Mouse (Mus musculus): ENCODE measurements around the gene Supt16. TPM values are rescaled to one million over a fixed set of nuclear protein-coding genes. Genes with fewer than 3 reads are reported as not detected.

The Supt16 gene
- polyA plus RNA-seq, 2 experiments = 25.2 to 35.6 TPM

DNA sequence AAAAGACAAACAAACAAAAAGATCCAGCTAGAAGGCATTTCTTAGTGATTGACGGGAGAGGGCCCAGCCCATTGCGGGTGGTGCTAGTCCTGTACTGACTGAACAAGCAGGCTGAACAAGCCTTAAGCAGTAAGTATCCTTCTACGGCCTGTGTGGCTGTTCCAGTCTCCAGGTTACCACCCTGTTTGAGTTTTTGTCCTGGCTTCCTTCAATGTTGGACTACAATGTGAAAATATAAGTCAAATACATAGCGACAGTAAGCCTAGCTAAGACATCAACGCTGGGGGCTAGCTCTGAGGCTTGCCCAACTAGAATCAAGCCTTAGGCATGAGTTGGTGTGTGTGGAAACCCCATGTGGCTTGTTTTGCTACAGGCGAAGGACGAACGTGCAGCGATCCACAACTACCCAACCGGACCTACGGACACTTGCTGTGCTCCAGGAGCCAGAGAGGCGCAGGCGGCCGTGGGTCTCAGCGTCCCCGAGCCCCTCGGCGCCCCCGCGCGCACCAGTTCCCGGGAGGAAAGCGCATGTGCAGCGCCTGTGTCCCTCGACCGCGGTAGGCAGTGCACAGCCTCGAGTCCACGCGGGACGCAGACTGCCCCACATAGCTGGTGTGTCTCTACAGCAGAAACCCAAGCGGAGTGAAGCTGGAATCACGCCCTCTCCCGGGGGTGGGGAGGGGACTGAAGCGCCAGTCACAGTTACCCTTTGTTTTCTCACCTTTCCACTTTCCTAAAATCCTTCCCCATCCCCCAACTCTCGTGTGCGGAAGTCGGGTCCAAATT is 78.2 kb downstream of the Supt16 start:
- TF ChIP-seq EP300 (IDR thresholded peaks at IDR 0.05; ENCODE audit: low read depth) (no peak), CTCF (IDR thresholded peaks at IDR 0.05; ENCODE audit: low read depth) (peak; percentile 29)
- H3K36me3 ChIP-seq (replicated peaks; ENCODE audit: control insufficient read depth, insufficient read depth, low read depth) = no peaks in the 10 kb centered on the region
- ATAC-seq (ENCODE audit: insufficient read depth) (peak; percentile 81), DNase-seq (ENCODE audit: low read depth in 3 of 3, low spot score in 3 of 3) (no peak)
- WGBS (ENCODE audit: insufficient replicate concordance) = under 1% methylated on average over 38 of the region's 38 CpGs
- H3K4me1 ChIP-seq (replicated peaks; ENCODE audit: control insufficient read depth in 2 of 2, insufficient read depth in 2 of 2, low read length in 1 of 2) = peaks cover 0 to 7% of the 10 kb centered on the region in 2 experiments; a peak in 3 of 4 replicates
- H3K27me3 ChIP-seq (ENCODE audit: control insufficient read depth, insufficient read depth, low read length) = peaks cover 12% of the 10 kb centered on the region; the same call in 1 of the 2 replicates
- no peak overlapping the region; the same call in 1 of the 2 replicates for H3K27ac ChIP-seq
- peak overlapping the region; percentile 73 for H3K9ac ChIP-seq (replicated peaks)
- peak overlapping the region; percentile 96 for H3K4me2 ChIP-seq (ENCODE audit: low read depth)
- no peaks in the 10 kb centered on the region for H3K9me3 ChIP-seq (ENCODE audit: control insufficient read depth, low read length)
- peak overlapping the region; percentile 54 to 61 for H3K4me3 ChIP-seq (ENCODE audit: insufficient read depth in 1 of 2, low read depth in 2 of 2, low read length in 2 of 2)

DNA sequence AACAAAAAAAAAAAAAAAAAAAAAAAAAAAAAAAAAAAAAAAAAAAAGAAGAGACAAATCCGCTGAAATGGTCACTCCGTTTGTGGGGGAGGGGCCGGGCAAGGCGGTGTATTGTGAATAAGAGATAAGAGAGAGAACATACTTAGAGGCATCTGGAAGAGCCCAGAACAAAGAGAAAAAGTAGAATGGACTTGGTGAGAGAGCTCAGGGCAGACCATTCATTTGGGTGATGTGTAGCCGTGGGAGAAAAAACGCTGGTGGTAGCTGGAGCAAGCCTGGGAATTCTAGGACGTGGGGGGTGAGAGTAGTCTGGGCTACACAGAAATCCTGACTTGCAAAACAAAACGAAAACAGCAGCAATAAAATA is 78.8 kb downstream of the Supt16 start:
- H3K27me3 ChIP-seq (ENCODE audit: control insufficient read depth, insufficient read depth, low read length) = peaks cover 12% of the 10 kb centered on the region; the same call in 1 of the 2 replicates
- no peak overlapping the region for H3K27ac ChIP-seq
- ATAC-seq (ENCODE audit: insufficient read depth) (peak; percentile 66; the same call in 1 of the 2 replicates), DNase-seq (ENCODE audit: low read depth in 3 of 3, low spot score in 3 of 3) (no peak)
- H3K9ac ChIP-seq (replicated peaks) = 0 out of 2 replicates have a peak overlapping the region, but pooled peaks have one; percentile 4
- H3K9me3 ChIP-seq (ENCODE audit: control insufficient read depth, low read length) = no peaks in the 10 kb centered on the region
- peak overlapping the region; percentile 96 for H3K4me2 ChIP-seq (ENCODE audit: low read depth)
- H3K4me3 ChIP-seq (ENCODE audit: insufficient read depth in 1 of 2, low read depth in 2 of 2, low read length in 2 of 2) = peak overlapping the region; percentile 54 to 61
- WGBS (ENCODE audit: insufficient replicate concordance) = 4% methylated on average over 8 of the region's 8 CpGs
- H3K4me1 ChIP-seq (replicated peaks; ENCODE audit: control insufficient read depth in 2 of 2, insufficient read depth in 2 of 2, low read length in 1 of 2) = peaks cover 0 to 7% of the 10 kb centered on the region in 2 experiments; a peak in 3 of 4 replicates
- no peaks in the 10 kb centered on the region for H3K36me3 ChIP-seq (replicated peaks; ENCODE audit: control insufficient read depth, insufficient read depth, low read depth)
- TF ChIP-seq EP300 (IDR thresholded peaks at IDR 0.05; ENCODE audit: low read depth) (no peak), CTCF (IDR thresholded peaks at IDR 0.05; ENCODE audit: low read depth) (no peak)

- Histone ChIP-seq H3K4me1 (replicated peaks; ENCODE audit: control insufficient read depth in 2 of 2, insufficient read depth in 2 of 2, low read length in 1 of 2) (peaks cover 0 to 7% of the 10 kb centered on the region in 2 experiments; a peak in 3 of 4 replicates), H3K4me2 (ENCODE audit: low read depth) (no peak overlapping the region), H3K9ac (replicated peaks) (no peak overlapping the region), H3K27ac (no peak overlapping the region), H3K27me3 (ENCODE audit: control insufficient read depth, insufficient read depth, low read length) (peaks cover 12% of the 10 kb centered on the region; the same call in 1 of the 2 replicates), H3K36me3 (replicated peaks; ENCODE audit: control insufficient read depth, insufficient read depth, low read depth) (no peaks in the 10 kb centered on the region), H3K4me3 (ENCODE audit: insufficient read depth in 1 of 2, low read depth in 2 of 2, low read length in 2 of 2) (no peak overlapping the region), H3K9me3 (ENCODE audit: control insufficient read depth, low read length) (no peaks in the 10 kb centered on the region)
- ATAC-seq (ENCODE audit: insufficient read depth) (no peak), DNase-seq (ENCODE audit: low read depth in 3 of 3, low spot score in 3 of 3) (no peak)
- TF ChIP-seq EP300 (IDR thresholded peaks at IDR 0.05; ENCODE audit: low read depth) (no peak), CTCF (IDR thresholded peaks at IDR 0.05; ENCODE audit: low read depth) (no peak)
- WGBS (ENCODE audit: insufficient replicate concordance) = 72% methylated on average over 5 of the region's 5 CpGs
Measured at GRCm38 (mm10) chr14:52117241-52117640, 80.0 kb downstream of the Supt16 start.

- DNase-seq (ENCODE audit: low read depth in 3 of 3, low spot score in 3 of 3) = no peak
- Histone ChIP-seq H3K9me3 (ENCODE audit: control insufficient read depth, low read length) (no peaks in the 10 kb centered on the region), H3K36me3 (replicated peaks; ENCODE audit: control insufficient read depth, insufficient read depth, low read depth) (no peaks in the 10 kb centered on the region), H3K4me1 (replicated peaks; ENCODE audit: control insufficient read depth in 2 of 2, insufficient read depth in 2 of 2, low read length in 1 of 2) (peaks cover 0 to 7% of the 10 kb centered on the region in 2 experiments; a peak in 3 of 4 replicates), H3K4me3 (ENCODE audit: insufficient read depth in 1 of 2, low read depth in 2 of 2, low read length in 2 of 2) (no peak overlapping the region), H3K4me2 (ENCODE audit: low read depth) (no peak overlapping the region), H3K27ac (no peak overlapping the region), H3K27me3 (ENCODE audit: control insufficient read depth, insufficient read depth, low read length) (no peaks in the 10 kb centered on the region), H3K9ac (replicated peaks) (no peak overlapping the region)
- TF ChIP-seq EP300 (IDR thresholded peaks at IDR 0.05; ENCODE audit: low read depth) (no peak), CTCF (IDR thresholded peaks at IDR 0.05; ENCODE audit: low read depth) (no peak)
- WGBS (ENCODE audit: insufficient replicate concordance) = 57% methylated on average over 1 of the region's 1 CpGs
- no peak for ATAC-seq (ENCODE audit: insufficient read depth)
Measured at GRCm38 (mm10) chr14:52114101-52114500, 83.1 kb downstream of the Supt16 start.

Other genes starting within 250 kb of the Supt16 start
- gene Arhgef40, start 212.7 kb downstream of the Supt16 start, polyA plus RNA-seq (2012; rRNA removed) = 14.1 and 15.3 TPM in 2 replicates
- 9.4 and 16.5 TPM in 2 replicates for gene Arhgef40, start 212.7 kb downstream of the Supt16 start, polyA plus RNA-seq (2014; fragmentation: Nextera tagmentation; extraction: Ambion mirVana)
- 0.06 and 0.08 TPM in 2 replicates for gene Tmem253, start 181.8 kb downstream of the Supt16 start, polyA plus RNA-seq (2012; rRNA removed)
- gene Tmem253, start 181.8 kb downstream of the Supt16 start, polyA plus RNA-seq (2014; fragmentation: Nextera tagmentation; extraction: Ambion mirVana) = 0.24 TPM in 1 of 2 replicates, not detected in the other
- gene Zfp219, start 176.7 kb downstream of the Supt16 start, polyA plus RNA-seq (2012; rRNA removed) = 9.7 and 10.4 TPM in 2 replicates
- gene Zfp219, start 176.7 kb downstream of the Supt16 start, polyA plus RNA-seq (2014; fragmentation: Nextera tagmentation; extraction: Ambion mirVana) = 7.4 and 9.8 TPM in 2 replicates
- not detected in 2 replicates for gene Olfr221, start 155.0 kb downstream of the Supt16 start, polyA plus RNA-seq (2012; rRNA removed)
- not detected in 2 replicates for gene Olfr221, start 155.0 kb downstream of the Supt16 start, polyA plus RNA-seq (2014; fragmentation: Nextera tagmentation; extraction: Ambion mirVana)
- 94.9 and 161 TPM in 2 replicates for gene Hnrnpc, start 93.4 kb downstream of the Supt16 start, polyA plus RNA-seq (2012; rRNA removed)
- 240 and 269 TPM in 2 replicates for gene Hnrnpc, start 93.4 kb downstream of the Supt16 start, polyA plus RNA-seq (2014; fragmentation: Nextera tagmentation; extraction: Ambion mirVana)
- gene Rpgrip1, start 86.7 kb downstream of the Supt16 start, polyA plus RNA-seq (2012; rRNA removed) = 0.31 and 0.41 TPM in 2 replicates
- 48.5 and 50.1 TPM in 2 replicates for gene Rpgrip1, start 86.7 kb downstream of the Supt16 start, polyA plus RNA-seq (2014; fragmentation: Nextera tagmentation; extraction: Ambion mirVana)
- 9.7 and 13.1 TPM in 2 replicates for gene Chd8, start 60.4 kb upstream of the Supt16 start, polyA plus RNA-seq (2012; rRNA removed)
- gene Chd8, start 60.4 kb upstream of the Supt16 start, polyA plus RNA-seq (2014; fragmentation: Nextera tagmentation; extraction: Ambion mirVana) = 13.9 and 14.0 TPM in 2 replicates
- 8.5 and 10.1 TPM in 2 replicates for gene Tox4, start 81.7 kb upstream of the Supt16 start, polyA plus RNA-seq (2012; rRNA removed)
- gene Tox4, start 81.7 kb upstream of the Supt16 start, polyA plus RNA-seq (2014; fragmentation: Nextera tagmentation; extraction: Ambion mirVana) = 16.6 and 17.2 TPM in 2 replicates
- 2.9 and 3.1 TPM in 2 replicates for gene Rab2b, start 82.1 kb upstream of the Supt16 start, polyA plus RNA-seq (2012; rRNA removed)
- 1.9 and 2.6 TPM in 2 replicates for gene Rab2b, start 82.1 kb upstream of the Supt16 start, polyA plus RNA-seq (2014; fragmentation: Nextera tagmentation; extraction: Ambion mirVana)
- 14.5 and 15.3 TPM in 2 replicates for gene Mettl3, start 107.7 kb upstream of the Supt16 start, polyA plus RNA-seq (2012; rRNA removed)
- gene Mettl3, start 107.7 kb upstream of the Supt16 start, polyA plus RNA-seq (2014; fragmentation: Nextera tagmentation; extraction: Ambion mirVana) = 18.1 and 18.2 TPM in 2 replicates
- 0.76 and 0.84 TPM in 2 replicates for gene Sall2, start 131.3 kb upstream of the Supt16 start, polyA plus RNA-seq (2012; rRNA removed)
- gene Sall2, start 131.3 kb upstream of the Supt16 start, polyA plus RNA-seq (2014; fragmentation: Nextera tagmentation; extraction: Ambion mirVana) = 0.54 and 0.66 TPM in 2 replicates
- not detected in 2 replicates for gene Olfr1513, start 159.0 kb upstream of the Supt16 start, polyA plus RNA-seq (2012; rRNA removed)
- gene Olfr1513, start 159.0 kb upstream of the Supt16 start, polyA plus RNA-seq (2014; fragmentation: Nextera tagmentation; extraction: Ambion mirVana) = not detected in 2 replicates
- gene Olfr1512, start 181.8 kb upstream of the Supt16 start, polyA plus RNA-seq (2012; rRNA removed) = not detected in 2 replicates
- not detected in 2 replicates for gene Olfr1512, start 181.8 kb upstream of the Supt16 start, polyA plus RNA-seq (2014; fragmentation: Nextera tagmentation; extraction: Ambion mirVana)
- gene Olfr1511, start 200.0 kb upstream of the Supt16 start, polyA plus RNA-seq (2012; rRNA removed) = not detected in 2 replicates
- gene Olfr1511, start 200.0 kb upstream of the Supt16 start, polyA plus RNA-seq (2014; fragmentation: Nextera tagmentation; extraction: Ambion mirVana) = not detected in 2 replicates
- gene Olfr1510, start 217.0 kb upstream of the Supt16 start, polyA plus RNA-seq (2012; rRNA removed) = not detected in 2 replicates
- gene Olfr1510, start 217.0 kb upstream of the Supt16 start, polyA plus RNA-seq (2014; fragmentation: Nextera tagmentation; extraction: Ambion mirVana) = not detected in 2 replicates
- gene Olfr1509, start 245.6 kb upstream of the Supt16 start, polyA plus RNA-seq (2012; rRNA removed) = not detected in 2 replicates
- gene Olfr1509, start 245.6 kb upstream of the Supt16 start, polyA plus RNA-seq (2014; fragmentation: Nextera tagmentation; extraction: Ambion mirVana) = not detected in 2 replicates